Mouse (Mus musculus) lung, embryonic 15.5 days (tissue): ENCODE data around the gene Trip10. TPM values are rescaled to one million over a fixed set of nuclear protein-coding genes. Genes with fewer than 3 reads are reported as not detected.
A peak's percentile ranks its signal among the peaks of the same experiment; 100 is the strongest.

Experiments used
- ATAC-seq: fragments of 200-750 bp; cut with Nextera tagmentation; 2 replicates; pipeline ENCODE4 v1.8.0; 2017; ENCODE audit warnings: moderate number of reproducible peaks, borderline replicate concordance; ENCODE audit not compliant: low FRiP score, low TSS enrichment; ENCODE audit errors: extremely low read depth
- H3K27ac ChIP-seq: fragments of 300-500 bp; sonication (generic); 2 replicates; pipeline ENCODE4 v1.5.1; 2015; ENCODE audit warnings: moderate library complexity, mild to moderate bottlenecking, inconsistent platforms
- H3K27me3 ChIP-seq: fragments of 300-500 bp; sonication (generic); 2 replicates; pipeline ENCODE4 v1.6.1; 2015; ENCODE audit warnings: inconsistent platforms
- H3K36me3 ChIP-seq: fragments of 300-500 bp; sonication (generic); 2 replicates; pipeline ENCODE4 v1.6.1; 2015; ENCODE audit warnings: inconsistent platforms
- H3K4me1 ChIP-seq: fragments of 300-500 bp; sonication (generic); 2 replicates; pipeline ENCODE4 v1.6.1; 2015; ENCODE audit warnings: inconsistent platforms
- H3K4me2 ChIP-seq: fragments of 300-500 bp; sonication (generic); 2 replicates; pipeline ENCODE4 v1.6.1; 2015; ENCODE audit warnings: inconsistent platforms, mild to moderate bottlenecking, moderate library complexity
- H3K4me3 ChIP-seq: fragments of 300-500 bp; sonication (generic); 2 replicates; pipeline ENCODE4 v1.5.1; 2015; ENCODE audit warnings: mild to moderate bottlenecking, inconsistent platforms
- H3K9ac ChIP-seq: fragments of 300-500 bp; sonication (generic); 2 replicates; pipeline ENCODE4 v1.6.1; 2015; ENCODE audit warnings: inconsistent platforms
- H3K9me3 ChIP-seq: fragments of 300-500 bp; sonication (generic); 2 replicates; pipeline ENCODE4 v1.6.1; 2016; ENCODE audit warnings: inconsistent platforms
- WGBS: fragments of 180-500 bp; shearing (Covaris S2); methylation state at CpG from one replicate; pipeline ENCODE4 v1.1.7; 2015; 5-methylcytosine and 5-hydroxymethylcytosine counted together
- polyA plus RNA-seq: library from polyadenylated mRNA; unstranded; fragments of >200 nt; fragmentation: Nextera tagmentation; extraction: Ambion mirVana; gene quantifications from 2 replicates; pipeline ENCODE4 v1.2.1, GENCODE M21; 2015

Gene Trip10
- polyA plus RNA-seq, 1 experiment from 2014 or later: 49.0 TPM

- H3K36me3 ChIP-seq: no peaks in the 10 kb centered on the region
- H3K27ac ChIP-seq: no peak overlapping the region
- no peaks in the 10 kb centered on the region for H3K4me1 ChIP-seq
- no peak overlapping the region for H3K4me2 ChIP-seq
- WGBS: 57% methylated on average over 2 of the region's 2 CpGs
- no peaks in the 10 kb centered on the region for H3K27me3 ChIP-seq
- no peaks in the 10 kb centered on the region for H3K9me3 ChIP-seq
- no peak for ATAC-seq
- no peak overlapping the region for H3K9ac ChIP-seq
- no peak overlapping the region for H3K4me3 ChIP-seq
Measured at GRCm38 (mm10) chr17:57285077-57285476, 35.8 kb downstream of the Trip10 start.

GRCm38 (mm10) chr17:57286718-57287355 lies 37.6 kb downstream of the Trip10 start:
- Histone ChIP-seq H3K9me3 (no peaks in the 10 kb centered on the region), H3K36me3 (no peaks in the 10 kb centered on the region), H3K4me1 (no peaks in the 10 kb centered on the region), H3K27ac (no peak overlapping the region), H3K9ac (no peak overlapping the region), H3K4me3 (no peak overlapping the region), H3K27me3 (no peaks in the 10 kb centered on the region), H3K4me2 (no peak overlapping the region)
- 60% methylated on average over 8 of the region's 8 CpGs for WGBS
- no peak for ATAC-seq

GRCm38 (mm10) chr17:57289252-57289651 lies 40.0 kb downstream of the Trip10 start:
- Histone ChIP-seq H3K4me2 (no peak overlapping the region), H3K9ac (no peak overlapping the region), H3K4me3 (no peak overlapping the region), H3K9me3 (no peaks in the 10 kb centered on the region), H3K27ac (0 out of 2 replicates have a peak overlapping the region, but pooled peaks have one; percentile 53), H3K27me3 (no peaks in the 10 kb centered on the region), H3K4me1 (no peaks in the 10 kb centered on the region), H3K36me3 (no peaks in the 10 kb centered on the region)
- 68% methylated on average over 5 of the region's 5 CpGs for WGBS
- no peak for ATAC-seq

- 74% methylated on average over 9 of the region's 9 CpGs for whole genome bisulfite sequencing
- H3K4me3 ChIP-seq: no peak overlapping the region
- no peak overlapping the region for H3K9ac ChIP-seq
- 0 out of 2 replicates have a peak, but pooled peaks have one; percentile 25 for ATAC-seq
- H3K27ac ChIP-seq: peak overlapping the region; percentile 53
- 0 out of 2 replicates have a peak overlapping the region, but pooled peaks have one; percentile 16 for H3K4me2 ChIP-seq
- H3K4me1 ChIP-seq: no peaks in the 10 kb centered on the region
- no peaks in the 10 kb centered on the region for H3K9me3 ChIP-seq
- H3K27me3 ChIP-seq: no peaks in the 10 kb centered on the region
- no peaks in the 10 kb centered on the region for H3K36me3 ChIP-seq
Measured at GRCm38 (mm10) chr17:57290001-57290670, 40.9 kb downstream of the Trip10 start.

- Histone ChIP-seq H3K9ac (no peak overlapping the region), H3K27ac (peak overlapping the region; percentile 53), H3K9me3 (no peaks in the 10 kb centered on the region), H3K36me3 (no peaks in the 10 kb centered on the region), H3K4me3 (no peak overlapping the region), H3K4me1 (no peaks in the 10 kb centered on the region), H3K27me3 (no peaks in the 10 kb centered on the region), H3K4me2 (0 out of 2 replicates have a peak overlapping the region, but pooled peaks have one; percentile 16)
- WGBS: 70% methylated on average over 7 of the region's 7 CpGs
- no peak for ATAC-seq
Measured at GRCm38 (mm10) chr17:57290671-57291055, 41.4 kb downstream of the Trip10 start.

GRCm38 (mm10) chr17:57292302-57292701 lies 43.0 kb downstream of the Trip10 start:
- Histone ChIP-seq H3K27me3 (no peaks in the 10 kb centered on the region), H3K9me3 (no peaks in the 10 kb centered on the region)

GRCm38 (mm10) chr17:57292968-57293367 lies 43.7 kb downstream of the Trip10 start:
- Histone ChIP-seq H3K4me3 (no peak overlapping the region), H3K27ac (no peak overlapping the region), H3K9ac (no peak overlapping the region), H3K4me2 (no peak overlapping the region), H3K4me1 (no peaks in the 10 kb centered on the region), H3K27me3 (no peaks in the 10 kb centered on the region), H3K36me3 (no peaks in the 10 kb centered on the region), H3K9me3 (no peaks in the 10 kb centered on the region)
- WGBS: 85% methylated on average over 9 of the region's 9 CpGs
- ATAC-seq: no peak

More at GRCm38 (mm10) chr17:57292302-57292701, 43.0 kb downstream of the Trip10 start:
- Histone ChIP-seq H3K4me3 (no peak overlapping the region), H3K36me3 (no peaks in the 10 kb centered on the region), H3K9ac (no peak overlapping the region), H3K27ac (no peak overlapping the region), H3K4me1 (no peaks in the 10 kb centered on the region), H3K4me2 (no peak overlapping the region)
- WGBS: 85% methylated on average over 2 of the region's 2 CpGs
- ATAC-seq: no peak

- Histone ChIP-seq H3K27me3 (no peaks in the 10 kb centered on the region), H3K4me1 (no peaks in the 10 kb centered on the region), H3K4me2 (no peak overlapping the region), H3K36me3 (no peaks in the 10 kb centered on the region), H3K9ac (no peak overlapping the region), H3K27ac (no peak overlapping the region), H3K9me3 (no peaks in the 10 kb centered on the region), H3K4me3 (no peak overlapping the region)
- WGBS: 85% methylated on average over 9 of the region's 9 CpGs
- no peak for ATAC-seq
Measured at GRCm38 (mm10) chr17:57295935-57296334, 46.7 kb downstream of the Trip10 start.

GRCm38 (mm10) chr17:57297040-57297439 lies 47.8 kb downstream of the Trip10 start:
- Histone ChIP-seq H3K4me2 (no peak overlapping the region), H3K9me3 (no peaks in the 10 kb centered on the region), H3K4me1 (no peaks in the 10 kb centered on the region), H3K36me3 (no peaks in the 10 kb centered on the region), H3K27ac (no peak overlapping the region), H3K27me3 (no peaks in the 10 kb centered on the region), H3K4me3 (no peak overlapping the region), H3K9ac (no peak overlapping the region)
- ATAC-seq: no peak
- 86% methylated on average over 12 of the region's 12 CpGs for WGBS

GRCm38 (mm10) chr17:57305593-57305992 lies 56.3 kb downstream of the Trip10 start:
- Histone ChIP-seq H3K27ac (no peak overlapping the region), H3K27me3 (no peaks in the 10 kb centered on the region), H3K4me2 (no peak overlapping the region), H3K36me3 (no peaks in the 10 kb centered on the region), H3K4me1 (no peaks in the 10 kb centered on the region), H3K9ac (no peak overlapping the region), H3K9me3 (no peaks in the 10 kb centered on the region), H3K4me3 (no peak overlapping the region)
- no peak for ATAC-seq
- 61% methylated on average over 4 of the region's 4 CpGs for WGBS

GRCm38 (mm10) chr17:57307074-57307473 lies 57.8 kb downstream of the Trip10 start:
- no peak overlapping the region for H3K9ac ChIP-seq
- no peaks in the 10 kb centered on the region for H3K9me3 ChIP-seq
- 66% methylated on average over 6 of the region's 6 CpGs for WGBS
- H3K4me1 ChIP-seq: no peaks in the 10 kb centered on the region
- no peaks in the 10 kb centered on the region for H3K27me3 ChIP-seq
- no peak overlapping the region for H3K4me3 ChIP-seq
- H3K4me2 ChIP-seq: no peak overlapping the region
- ATAC-seq: no peak
- H3K27ac ChIP-seq: no peak overlapping the region
- no peaks in the 10 kb centered on the region for H3K36me3 ChIP-seq

- H3K27ac ChIP-seq: no peak overlapping the region
- H3K4me1 ChIP-seq: no peaks in the 10 kb centered on the region
- WGBS: 28% methylated on average over 13 of the region's 13 CpGs
- no peak overlapping the region for H3K4me3 ChIP-seq
- ATAC-seq: no peak
- H3K4me2 ChIP-seq: no peak overlapping the region
- H3K36me3 ChIP-seq: no peaks in the 10 kb centered on the region
- no peaks in the 10 kb centered on the region for H3K27me3 ChIP-seq
- no peak overlapping the region for H3K9ac ChIP-seq
- no peaks in the 10 kb centered on the region for H3K9me3 ChIP-seq
Measured at GRCm38 (mm10) chr17:57311801-57312200, 62.5 kb downstream of the Trip10 start.
